Mouse (Mus musculus): ENCODE results near the gene Hspb7. TPM values are rescaled to one million over a fixed set of nuclear protein-coding genes. Genes with fewer than 3 reads are reported as not detected.
A peak's percentile ranks its signal among the peaks of the same experiment; 100 is the strongest.

Hspb7 gene
- polyA plus RNA-seq, 1 experiment from 2014 or later, result 0.12 TPM

- Histone ChIP-seq H3K9me3 (ENCODE audit: control insufficient read depth, low read length) (no peaks in the 10 kb centered on the region), H3K27ac (ENCODE audit: low read depth, low read length) (no peak overlapping the region), H3K4me2 (ENCODE audit: low read depth, low read length) (no peak overlapping the region), H3K27me3 (ENCODE audit: control insufficient read depth, insufficient read depth, low read length) (no peaks in the 10 kb centered on the region), H3K4me1 (ENCODE audit: control insufficient read depth, insufficient read depth, low read length) (no peaks in the 10 kb centered on the region), H3K4me3 (ENCODE audit: low read depth, low read length) (no peak overlapping the region), H3K9ac (replicated peaks; ENCODE audit: low read depth, low read length) (no peak overlapping the region), H3K36me3 (ENCODE audit: control insufficient read depth, insufficient read depth, low read length) (no peaks in the 10 kb centered on the region)
- no peak for ATAC-seq (ENCODE audit: low read depth)
- 86% methylated on average over 18 of the region's 18 CpGs for WGBS
These were observed 12.6 kb downstream of the Hspb7 start for GRCm38 (mm10) chr4:141433191-141433590.

DNA sequence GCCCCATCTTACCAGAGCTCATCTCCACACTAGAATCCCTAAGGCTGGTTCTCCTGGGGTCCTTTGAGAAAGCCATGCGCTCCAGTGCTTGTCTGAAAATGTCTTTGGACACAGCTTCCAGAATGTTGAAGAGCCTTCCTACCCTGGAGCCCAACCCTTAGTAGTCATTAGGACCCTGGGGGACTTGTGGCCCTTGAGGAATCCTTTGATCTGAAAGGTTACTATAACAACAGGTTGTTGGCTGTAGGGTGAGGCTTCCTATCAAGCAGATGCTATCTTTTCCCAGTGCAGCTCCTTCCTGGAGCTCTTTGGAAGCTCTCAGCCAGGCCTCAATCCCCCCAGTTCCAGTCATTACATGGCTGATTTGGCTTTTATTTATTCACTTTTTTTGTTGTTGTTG, 15.4 kb downstream of the Hspb7 start, which contains the start of gene Srarp:
Srarp (minus strand) TSS at position 132 of the 400 bp plus-strand sequence.
- 85% methylated on average over 1 of the region's 1 CpGs for WGBS
- H3K9me3 ChIP-seq (ENCODE audit: control insufficient read depth, low read length), result no peaks in the 10 kb centered on the region
- H3K27me3 ChIP-seq (ENCODE audit: control insufficient read depth, insufficient read depth, low read length), result no peaks in the 10 kb centered on the region
- ATAC-seq (ENCODE audit: low read depth), result no peak
- no peaks in the 10 kb centered on the region for H3K36me3 ChIP-seq (ENCODE audit: control insufficient read depth, insufficient read depth, low read length)
- no peak within 1 kb of the TSS for H3K27ac ChIP-seq (ENCODE audit: low read depth, low read length)
- H3K9ac ChIP-seq (replicated peaks; ENCODE audit: low read depth, low read length), result no peak within 1 kb of the TSS
- H3K4me1 ChIP-seq (ENCODE audit: control insufficient read depth, insufficient read depth, low read length), result no peaks in the 10 kb centered on the region
- no peak within 1 kb of the TSS for H3K4me2 ChIP-seq (ENCODE audit: low read depth, low read length)
- H3K4me3 ChIP-seq (ENCODE audit: low read depth, low read length), result no peak within 1 kb of the TSS

GRCm38 (mm10) chr4:141439083-141439803, 18.7 kb downstream of the Hspb7 start:
- Histone ChIP-seq H3K27ac (ENCODE audit: low read depth, low read length) (no peak overlapping the region), H3K27me3 (ENCODE audit: control insufficient read depth, insufficient read depth, low read length) (no peaks in the 10 kb centered on the region), H3K4me3 (ENCODE audit: low read depth, low read length) (no peak overlapping the region), H3K4me2 (ENCODE audit: low read depth, low read length) (no peak overlapping the region), H3K36me3 (ENCODE audit: control insufficient read depth, insufficient read depth, low read length) (no peaks in the 10 kb centered on the region), H3K4me1 (ENCODE audit: control insufficient read depth, insufficient read depth, low read length) (no peaks in the 10 kb centered on the region), H3K9me3 (ENCODE audit: control insufficient read depth, low read length) (no peaks in the 10 kb centered on the region), H3K9ac (replicated peaks; ENCODE audit: low read depth, low read length) (no peak overlapping the region)
- ATAC-seq (ENCODE audit: low read depth), result no peak
- WGBS, result 87% methylated on average over 12 of the region's 12 CpGs

GRCm38 (mm10) chr4:141440877-141441276, 20.3 kb downstream of the Hspb7 start:
- Histone ChIP-seq H3K27ac (ENCODE audit: low read depth, low read length) (no peak overlapping the region), H3K4me3 (ENCODE audit: low read depth, low read length) (no peak overlapping the region), H3K9ac (replicated peaks; ENCODE audit: low read depth, low read length) (no peak overlapping the region), H3K36me3 (ENCODE audit: control insufficient read depth, insufficient read depth, low read length) (no peaks in the 10 kb centered on the region), H3K27me3 (ENCODE audit: control insufficient read depth, insufficient read depth, low read length) (no peaks in the 10 kb centered on the region), H3K4me1 (ENCODE audit: control insufficient read depth, insufficient read depth, low read length) (peaks cover 6% of the 10 kb centered on the region; the same call in 1 of the 2 replicates), H3K9me3 (ENCODE audit: control insufficient read depth, low read length) (no peaks in the 10 kb centered on the region), H3K4me2 (ENCODE audit: low read depth, low read length) (no peak overlapping the region)
- no peak for ATAC-seq (ENCODE audit: low read depth)

DNA sequence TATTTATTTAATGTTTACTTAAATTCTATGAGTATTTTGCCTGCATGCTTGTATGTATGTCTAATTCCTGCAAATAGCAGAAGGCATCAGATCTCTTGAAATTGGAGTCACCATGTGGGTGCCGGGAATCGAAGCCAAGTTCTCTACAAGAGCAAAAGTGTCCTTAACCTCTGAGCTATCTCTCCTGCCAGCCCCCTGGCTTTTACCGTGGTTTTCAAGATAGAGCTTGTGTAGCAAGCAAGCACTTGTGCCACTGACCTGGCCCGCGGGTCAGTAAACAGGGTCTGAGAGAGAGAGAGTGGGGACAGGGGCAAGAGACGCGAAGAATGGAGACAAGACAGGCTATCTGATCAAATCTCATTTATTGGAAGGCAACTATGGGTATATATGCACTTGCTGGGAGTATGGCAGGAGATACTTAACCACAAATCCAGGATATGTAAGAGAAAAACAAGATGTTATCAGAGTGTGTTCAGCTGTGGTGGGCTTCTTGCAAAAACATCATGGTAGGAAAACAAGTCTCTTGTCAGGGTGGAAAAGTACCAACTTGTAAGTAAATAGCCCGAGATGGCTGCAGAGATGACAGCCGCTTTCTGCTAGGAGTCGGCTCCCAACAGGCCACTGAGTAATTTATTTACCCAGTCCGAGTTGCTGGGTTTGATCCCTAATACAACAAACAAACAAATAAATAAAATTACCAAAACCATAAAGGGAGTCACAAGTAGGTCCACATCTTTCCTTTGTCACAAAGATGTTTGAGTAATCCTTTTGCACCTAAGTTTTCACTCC, 23.3 kb downstream of the Hspb7 start:
- Histone ChIP-seq H3K36me3 (ENCODE audit: control insufficient read depth, insufficient read depth, low read length) (peaks cover 16% of the 10 kb centered on the region), H3K9me3 (ENCODE audit: control insufficient read depth, low read length) (no peaks in the 10 kb centered on the region), H3K27ac (ENCODE audit: low read depth, low read length) (no peak overlapping the region), H3K4me2 (ENCODE audit: low read depth, low read length) (peak overlapping the region; percentile 50), H3K9ac (replicated peaks; ENCODE audit: low read depth, low read length) (no peak overlapping the region), H3K27me3 (ENCODE audit: control insufficient read depth, insufficient read depth, low read length) (no peaks in the 10 kb centered on the region), H3K4me1 (ENCODE audit: control insufficient read depth, insufficient read depth, low read length) (peaks cover 7% of the 10 kb centered on the region; the same call in 1 of the 2 replicates), H3K4me3 (ENCODE audit: low read depth, low read length) (peak overlapping the region; percentile 95)
- WGBS, result 53% methylated on average over 11 of the region's 11 CpGs
- ATAC-seq (ENCODE audit: low read depth), result no peak

GRCm38 (mm10) chr4:141444451-141445327, 24.1 kb downstream of the Hspb7 start, which contains the start of gene Zbtb17:
Zbtb17 (plus strand) TSS chr4:141444654.
- Histone ChIP-seq H3K4me2 (ENCODE audit: low read depth, low read length) (peak within 1 kb of the TSS; percentile 81), H3K4me3 (ENCODE audit: low read depth, low read length) (peak within 1 kb of the TSS; percentile 95), H3K9me3 (ENCODE audit: control insufficient read depth, low read length) (no peaks in the 10 kb centered on the region), H3K36me3 (ENCODE audit: control insufficient read depth, insufficient read depth, low read length) (peaks cover 24% of the 10 kb centered on the region), H3K4me1 (ENCODE audit: control insufficient read depth, insufficient read depth, low read length) (peaks cover 7% of the 10 kb centered on the region; the same call in 1 of the 2 replicates), H3K27ac (ENCODE audit: low read depth, low read length) (peak within 1 kb of the TSS; percentile 82), H3K9ac (replicated peaks; ENCODE audit: low read depth, low read length) (peak within 1 kb of the TSS; percentile 95), H3K27me3 (ENCODE audit: control insufficient read depth, insufficient read depth, low read length) (no peaks in the 10 kb centered on the region)
- under 1% methylated on average over 62 of the region's 102 CpGs for WGBS
- ATAC-seq (ENCODE audit: low read depth), result peak; percentile 95

GRCm38 (mm10) chr4:141445328-141445720, 24.7 kb downstream of the Hspb7 start:
- peak overlapping the region; percentile 95 for H3K4me3 ChIP-seq (ENCODE audit: low read depth, low read length)
- peaks cover 7% of the 10 kb centered on the region; the same call in 1 of the 2 replicates for H3K4me1 ChIP-seq (ENCODE audit: control insufficient read depth, insufficient read depth, low read length)
- H3K27ac ChIP-seq (ENCODE audit: low read depth, low read length), result no peak overlapping the region
- H3K36me3 ChIP-seq (ENCODE audit: control insufficient read depth, insufficient read depth, low read length), result peaks cover 25% of the 10 kb centered on the region
- H3K9me3 ChIP-seq (ENCODE audit: control insufficient read depth, low read length), result no peaks in the 10 kb centered on the region
- H3K9ac ChIP-seq (replicated peaks; ENCODE audit: low read depth, low read length), result peak overlapping the region; percentile 95
- H3K27me3 ChIP-seq (ENCODE audit: control insufficient read depth, insufficient read depth, low read length), result no peaks in the 10 kb centered on the region
- WGBS, result 16% methylated on average over 14 of the region's 14 CpGs
- 0 out of 2 replicates have a peak, but pooled peaks have one; percentile 5 for ATAC-seq (ENCODE audit: low read depth)
- H3K4me2 ChIP-seq (ENCODE audit: low read depth, low read length), result peak overlapping the region; percentile 81

- peaks cover 7% of the 10 kb centered on the region; the same call in 1 of the 2 replicates for H3K4me1 ChIP-seq (ENCODE audit: control insufficient read depth, insufficient read depth, low read length)
- no peaks in the 10 kb centered on the region for H3K27me3 ChIP-seq (ENCODE audit: control insufficient read depth, insufficient read depth, low read length)
- no peak overlapping the region for H3K27ac ChIP-seq (ENCODE audit: low read depth, low read length)
- no peak overlapping the region for H3K4me2 ChIP-seq (ENCODE audit: low read depth, low read length)
- WGBS, result 79% methylated on average over 7 of the region's 7 CpGs
- ATAC-seq (ENCODE audit: low read depth), result no peak
- no peak overlapping the region for H3K9ac ChIP-seq (replicated peaks; ENCODE audit: low read depth, low read length)
- peaks cover 25% of the 10 kb centered on the region for H3K36me3 ChIP-seq (ENCODE audit: control insufficient read depth, insufficient read depth, low read length)
- H3K9me3 ChIP-seq (ENCODE audit: control insufficient read depth, low read length), result no peaks in the 10 kb centered on the region
- no peak overlapping the region for H3K4me3 ChIP-seq (ENCODE audit: low read depth, low read length)
These were observed 25.6 kb downstream of the Hspb7 start for GRCm38 (mm10) chr4:141446211-141446610.

Data from neural tube, embryonic 14.5 days (tissue).